Mouse (Mus musculus): ENCODE results near the gene Ccl9.

The Ccl9 gene

GRCm38 (mm10) chr11:83578186-83578760, at the start of gene Ccl9:
Gene Ccl9, minus strand, starts transcription at chr11:83578636.
- DNase-seq, result no peak

GRCm38 (mm10) chr11:83623586-83623985, 45.1 kb upstream of the Ccl9 start:
- no peak for DNase-seq

- DNase-seq, result no peak
These were observed 40.6 kb upstream of the Ccl9 start for GRCm38 (mm10) chr11:83619037-83619436.

GRCm38 (mm10) chr11:83618238-83618637, 39.8 kb upstream of the Ccl9 start:
- no peak for DNase-seq

- no peak for DNase-seq
These were observed 38.1 kb upstream of the Ccl9 start for GRCm38 (mm10) chr11:83616586-83616985.

GRCm38 (mm10) chr11:83610900-83611299, 32.5 kb upstream of the Ccl9 start:
- no peak for DNase-seq

- no peak for DNase-seq
These were observed 28.0 kb upstream of the Ccl9 start for GRCm38 (mm10) chr11:83606396-83606795.

- no peak for DNase-seq
These were observed 27.1 kb upstream of the Ccl9 start for GRCm38 (mm10) chr11:83605535-83605934.

GRCm38 (mm10) chr11:83604698-83605097, 26.3 kb upstream of the Ccl9 start:
- no peak for DNase-seq

- no peak for DNase-seq
These were observed 25.0 kb upstream of the Ccl9 start for GRCm38 (mm10) chr11:83603399-83603798.

GRCm38 (mm10) chr11:83600576-83600975, 22.1 kb upstream of the Ccl9 start:
- DNase-seq, result peak; percentile 21

GRCm38 (mm10) chr11:83598991-83599390, 20.6 kb upstream of the Ccl9 start:
- no peak for DNase-seq

GRCm38 (mm10) chr11:83598207-83598837, 19.9 kb upstream of the Ccl9 start:
- DNase-seq, result no peak

- no peak for DNase-seq
These were observed 19.4 kb upstream of the Ccl9 start for GRCm38 (mm10) chr11:83597796-83598195.

GRCm38 (mm10) chr11:83595669-83596455, 17.4 kb upstream of the Ccl9 start:
- no peak for DNase-seq

GRCm38 (mm10) chr11:83593453-83593852, 15.0 kb upstream of the Ccl9 start:
- no peak for DNase-seq

GRCm38 (mm10) chr11:83592853-83593252, 14.4 kb upstream of the Ccl9 start, which contains the start of gene Ccl6:
Gene Ccl6, minus strand, starts transcription at chr11:83593087.
- DNase-seq, result no peak

GRCm38 (mm10) chr11:83584232-83584631, 5.8 kb upstream of the Ccl9 start:
- DNase-seq, result no peak

GRCm38 (mm10) chr11:83583450-83583754, 5.0 kb upstream of the Ccl9 start:
- no peak for DNase-seq

GRCm38 (mm10) chr11:83582626-83583449, 4.4 kb upstream of the Ccl9 start:
- DNase-seq, result no peak

GRCm38 (mm10) chr11:83581626-83582610, 3.5 kb upstream of the Ccl9 start:
- no peak for DNase-seq

GRCm38 (mm10) chr11:83580699-83581232, 2.3 kb upstream of the Ccl9 start:
- no peak for DNase-seq
